Mouse (Mus musculus) lung, adult 2 months (tissue): ENCODE measurements around the gene Myo15b. TPM values are rescaled to one million over a fixed set of nuclear protein-coding genes. Genes with fewer than 3 reads are reported as not detected.

Experiments used
- DNase-seq: peaks from one replicate; pipeline ENCODE4 v3.0.0; 2022
- H3K4me1 ChIP-seq: fragments of 200-500 bp; 2 replicates; pipeline ENCODE4 v1.6.1; 2011; ENCODE audit warnings: low read length; ENCODE audit not compliant: control insufficient read depth, insufficient read depth
- H3K4me3 ChIP-seq: fragments of 200-500 bp; replicated peaks from 2 replicates; pipeline ENCODE3; 2011; ENCODE audit warnings: low read depth, mild to moderate bottlenecking, control low read depth, low read length; ENCODE audit errors: extremely low read depth
- CTCF ChIP-seq: fragments of 200-500 bp; IDR thresholded peaks from 2 replicates; pipeline ENCODE4 v1.5.1; 2011; ENCODE audit warnings: mild to moderate bottlenecking, low read length, control low read depth; ENCODE audit not compliant: insufficient read depth
- POLR2A ChIP-seq: fragments of 200-500 bp; IDR thresholded peaks from 2 replicates; pipeline ENCODE4 v1.6.1; 2011; ENCODE audit warnings: low read depth, mild to moderate bottlenecking, control low read depth, low read length, borderline replicate concordance; ENCODE audit errors: extremely low read depth
- WGBS: fragments of 180-500 bp; shearing (Covaris S2); methylation state at CpG from one replicate; pipeline ENCODE4 v1.1.7; 2018; 5-methylcytosine and 5-hydroxymethylcytosine counted together
- polyA plus RNA-seq: library from polyadenylated mRNA; depleted of rRNA; stranded (reverse); fragments of >200 nt; gene quantifications from 2 replicates; pipeline ENCODE4 v1.2.3, GENCODE M21; 2012

Myo15b gene
- polyA plus RNA-seq, 1 experiment: 5.4 TPM

GRCm38 (mm10) chr11:115830550-115831325, 27.5 kb upstream of the Myo15b start:
- no peak overlapping the region for H3K4me3 ChIP-seq
- DNase-seq: no peak
- WGBS: 47% methylated on average over 25 of the region's 25 CpGs
- peaks cover 7% of the 10 kb centered on the region for H3K4me1 ChIP-seq
- TF ChIP-seq CTCF: no peak
- TF ChIP-seq POLR2A: no peak

GRCm38 (mm10) chr11:115831518-115831917, 26.7 kb upstream of the Myo15b start:
- WGBS: 54% methylated on average over 3 of the region's 3 CpGs
- peaks cover 7% of the 10 kb centered on the region for H3K4me1 ChIP-seq

GRCm38 (mm10) chr11:115832064-115832463, 26.1 kb upstream of the Myo15b start:
- H3K4me1 ChIP-seq: peaks cover 7% of the 10 kb centered on the region
- WGBS: 63% methylated on average over 6 of the region's 6 CpGs
- no peak overlapping the region for H3K4me3 ChIP-seq
- DNase-seq: no peak
- TF ChIP-seq CTCF (no peak), POLR2A (no peak)

More at GRCm38 (mm10) chr11:115831518-115831917, 26.7 kb upstream of the Myo15b start:
- H3K4me3 ChIP-seq: no peak overlapping the region
- TF ChIP-seq POLR2A (no peak), CTCF (no peak)
- DNase-seq: no peak

- WGBS: 38% methylated on average over 8 of the region's 8 CpGs
- TF ChIP-seq CTCF: no peak
- TF ChIP-seq POLR2A: no peak
- H3K4me3 ChIP-seq: no peak overlapping the region
- no peak for DNase-seq
- peaks cover 7% of the 10 kb centered on the region for H3K4me1 ChIP-seq
Measured at GRCm38 (mm10) chr11:115832523-115832922, 25.7 kb upstream of the Myo15b start.

- H3K4me3 ChIP-seq: no peak overlapping the region
- peaks cover 11% of the 10 kb centered on the region for H3K4me1 ChIP-seq
- no peak for DNase-seq
- 37% methylated on average over 8 of the region's 8 CpGs for WGBS
- no peak for TF ChIP-seq CTCF
- no peak for TF ChIP-seq POLR2A
Measured at GRCm38 (mm10) chr11:115833021-115833513, 25.1 kb upstream of the Myo15b start.

- WGBS: 74% methylated on average over 6 of the region's 6 CpGs
- H3K4me1 ChIP-seq: peaks cover 11% of the 10 kb centered on the region
- H3K4me3 ChIP-seq: no peak overlapping the region
- TF ChIP-seq CTCF (no peak), POLR2A (no peak)
- no peak for DNase-seq
Measured at GRCm38 (mm10) chr11:115834033-115834432, 24.2 kb upstream of the Myo15b start.

GRCm38 (mm10) chr11:115836656-115837395, 21.4 kb upstream of the Myo15b start:
- no peak overlapping the region for H3K4me3 ChIP-seq
- H3K4me1 ChIP-seq: peaks cover 11% of the 10 kb centered on the region
- DNase-seq: no peak
- 51% methylated on average over 11 of the region's 11 CpGs for WGBS
- TF ChIP-seq CTCF (no peak), POLR2A (no peak)

- no peak for TF ChIP-seq CTCF
- no peak for TF ChIP-seq POLR2A
Measured at GRCm38 (mm10) chr11:115837606-115838345, 20.4 kb upstream of the Myo15b start.

GRCm38 (mm10) chr11:115838895-115839311, 19.3 kb upstream of the Myo15b start:
- DNase-seq: no peak
- H3K4me1 ChIP-seq: peaks cover 11% of the 10 kb centered on the region
- 58% methylated on average over 4 of the region's 4 CpGs for WGBS
- no peak for TF ChIP-seq CTCF
- TF ChIP-seq POLR2A: no peak
- H3K4me3 ChIP-seq: no peak overlapping the region

More at GRCm38 (mm10) chr11:115837606-115838345, 20.4 kb upstream of the Myo15b start:
- peaks cover 13% of the 10 kb centered on the region for H3K4me1 ChIP-seq
- WGBS: 78% methylated on average over 22 of the region's 22 CpGs
- no peak overlapping the region for H3K4me3 ChIP-seq
- DNase-seq: no peak
